Mouse (Mus musculus) stomach, postnatal 0 days (tissue): ENCODE results near the gene Tcf7l1. TPM values are rescaled to one million over a fixed set of nuclear protein-coding genes. Genes with fewer than 3 reads are reported as not detected.

Experiments
- ATAC-seq: fragments of 200-750 bp; cut with Nextera tagmentation; 2 replicates; pipeline ENCODE4 v1.8.0; 2017; ENCODE audit not compliant: low FRiP score, low TSS enrichment
- DNase-seq: peaks from one replicate; pipeline ENCODE4 v3.0.0-alpha.2; 2016; ENCODE audit warnings: low spot score
- H3K27ac ChIP-seq: fragments of 300-500 bp; sonication (generic); replicated peaks from 2 replicates; pipeline ENCODE4 v1.5.1; 2014; ENCODE audit warnings: mild to moderate bottlenecking, control low read depth
- H3K27me3 ChIP-seq: fragments of 300-500 bp; sonication (generic); 2 replicates; pipeline ENCODE4 v1.6.1; 2014; ENCODE audit warnings: low read length; ENCODE audit not compliant: control insufficient read depth, insufficient read depth
- H3K36me3 ChIP-seq: fragments of 300-500 bp; sonication (generic); 2 replicates; pipeline ENCODE4 v1.6.1; 2014; ENCODE audit warnings: low read length, mixed read lengths; ENCODE audit not compliant: control insufficient read depth, insufficient read depth
- H3K4me1 ChIP-seq: fragments of 300-500 bp; sonication (generic); replicated peaks from 2 replicates; pipeline ENCODE4 v1.6.1; 2014; ENCODE audit warnings: antibody characterized with exemption; ENCODE audit not compliant: control insufficient read depth, insufficient read depth
- H3K4me2 ChIP-seq: fragments of 300-500 bp; sonication (generic); replicated peaks from 2 replicates; pipeline ENCODE4 v1.6.1; 2014; ENCODE audit warnings: low read depth, mild to moderate bottlenecking, control low read depth, moderate library complexity
- H3K4me3 ChIP-seq: fragments of 300-500 bp; sonication (generic); 2 replicates; pipeline ENCODE4 v1.5.1; 2014; ENCODE audit warnings: low read depth, low read length, control low read depth
- H3K9ac ChIP-seq: fragments of 300-500 bp; sonication (generic); 2 replicates; pipeline ENCODE4 v1.6.1; 2014; ENCODE audit warnings: mild to moderate bottlenecking, low read length, control low read depth, mixed read lengths
- H3K9me3 ChIP-seq: fragments of 300-500 bp; sonication (generic); 2 replicates; pipeline ENCODE4 v1.6.1; 2016; ENCODE audit warnings: low read length; ENCODE audit not compliant: control insufficient read depth
- CTCF ChIP-seq: IDR thresholded peaks from 2 replicates; pipeline ENCODE4 v1.5.1; 2016; ENCODE audit warnings: antibody characterized with exemption, low read depth, mild to moderate bottlenecking, moderate library complexity
- EP300 ChIP-seq: optimal IDR thresholded peaks from 2 replicates; pipeline ENCODE3; 2016; ENCODE audit warnings: antibody characterized with exemption
- WGBS: fragments of 180-500 bp; shearing (Covaris S2); extraction: QIAGEN DNeasy Blood & Tissue Kit; methylation state at CpG from one replicate; pipeline ENCODE4 v1.1.7; 2014; 5-methylcytosine and 5-hydroxymethylcytosine counted together
- polyA plus RNA-seq: library from polyadenylated mRNA; unstranded; fragments of >200 nt; fragmentation: Nextera tagmentation; extraction: Ambion mirVana; gene quantifications from 2 replicates; pipeline ENCODE4 v1.2.1, GENCODE M21; 2015

Tcf7l1 gene
- polyA plus RNA-seq, 1 experiment from 2014 or later, result 11.1 TPM

GRCm38 (mm10) chr6:72626391-72626790 is 162.7 kb downstream of the Tcf7l1 start:
- Histone ChIP-seq H3K4me1 (no peaks in the 10 kb centered on the region), H3K27ac (0 out of 2 replicates have a peak overlapping the region, but pooled peaks have one; percentile 2), H3K4me2 (no peak overlapping the region), H3K27me3 (no peaks in the 10 kb centered on the region), H3K4me3 (no peak overlapping the region), H3K9me3 (no peaks in the 10 kb centered on the region), H3K36me3 (peaks cover 4% of the 10 kb centered on the region; the same call in 1 of the 2 replicates), H3K9ac (no peak overlapping the region)
- no peak for TF ChIP-seq EP300
- no peak for TF ChIP-seq CTCF
- 79% methylated on average over 7 of the region's 7 CpGs for WGBS
- ATAC-seq (no peak), DNase-seq (no peak)

DNA sequence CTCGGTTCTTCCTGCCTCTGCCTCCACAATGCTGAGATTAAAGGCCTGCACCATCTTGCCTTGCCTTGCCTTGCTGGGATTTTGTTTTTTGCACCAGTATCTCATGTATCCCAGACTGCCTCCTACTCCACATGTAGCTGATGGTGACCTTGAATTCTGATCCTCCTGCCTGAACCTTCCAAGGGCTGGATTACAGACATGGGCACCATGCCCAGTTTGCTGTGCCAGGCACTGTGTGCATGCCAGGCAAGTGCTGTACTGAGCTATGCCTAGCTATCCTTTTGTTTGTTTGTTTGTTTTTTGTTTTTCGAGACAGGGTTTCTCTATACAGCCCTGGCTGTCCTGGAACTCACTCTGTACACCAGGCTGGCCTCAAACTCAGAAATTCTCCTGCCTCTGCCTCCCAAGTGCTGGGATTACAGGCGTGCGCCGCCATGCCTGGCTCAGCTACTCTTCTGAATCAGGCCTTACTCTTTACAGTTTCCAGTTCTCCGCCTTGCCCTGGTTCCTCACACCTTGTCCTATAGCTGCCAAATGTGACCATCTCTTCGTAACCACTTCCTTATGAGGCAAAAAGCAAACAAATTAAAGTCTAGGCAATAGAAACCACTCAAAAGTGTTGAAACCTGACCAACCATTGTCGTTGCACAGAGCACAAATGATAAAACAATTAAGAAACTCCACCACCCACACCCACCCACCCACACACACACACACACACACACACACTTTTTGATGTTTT is 165.2 kb downstream of the Tcf7l1 start:
- Histone ChIP-seq H3K27me3 (no peaks in the 10 kb centered on the region), H3K27ac (no peak overlapping the region), H3K4me2 (no peak overlapping the region), H3K36me3 (peaks cover 4% of the 10 kb centered on the region; the same call in 1 of the 2 replicates), H3K4me3 (no peak overlapping the region), H3K9me3 (no peaks in the 10 kb centered on the region), H3K4me1 (no peaks in the 10 kb centered on the region), H3K9ac (no peak overlapping the region)
- DNase-seq (no peak), ATAC-seq (no peak)
- WGBS, result 87% methylated on average over 8 of the region's 8 CpGs
- no peak for TF ChIP-seq CTCF
- no peak for TF ChIP-seq EP300

GRCm38 (mm10) chr6:72622917-72623316 is 166.1 kb downstream of the Tcf7l1 start:
- H3K36me3 ChIP-seq, result peaks cover 4% of the 10 kb centered on the region; the same call in 1 of the 2 replicates
- no peak overlapping the region for H3K9ac ChIP-seq
- H3K4me1 ChIP-seq, result no peaks in the 10 kb centered on the region
- ATAC-seq (no peak), DNase-seq (no peak)
- H3K27me3 ChIP-seq, result no peaks in the 10 kb centered on the region
- TF ChIP-seq EP300 (no peak), CTCF (no peak)
- no peak overlapping the region for H3K27ac ChIP-seq
- H3K4me2 ChIP-seq, result no peak overlapping the region
- no peaks in the 10 kb centered on the region for H3K9me3 ChIP-seq
- no peak overlapping the region for H3K4me3 ChIP-seq
- WGBS, result 46% methylated on average over 3 of the region's 3 CpGs

DNA sequence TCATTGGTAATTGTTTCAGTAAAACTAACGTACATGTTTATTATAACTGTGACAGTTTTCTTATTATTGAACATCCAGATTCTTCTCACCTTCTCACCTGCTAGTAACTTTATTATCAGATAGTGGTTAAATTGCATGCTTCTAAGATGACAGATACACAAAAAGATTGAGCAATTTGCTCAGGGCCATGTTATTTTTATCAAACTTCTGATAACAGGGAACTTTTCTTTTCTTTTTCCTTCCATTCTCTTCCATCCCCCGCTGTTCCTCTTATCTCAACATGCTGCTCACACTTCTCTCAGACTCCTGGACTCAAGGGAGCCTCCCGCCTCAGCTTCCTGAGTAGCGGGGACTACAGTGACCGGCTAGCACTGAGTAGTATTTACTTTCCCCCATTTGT is 168.1 kb downstream of the Tcf7l1 start:
- H3K36me3 ChIP-seq, result no peaks in the 10 kb centered on the region
- no peak for DNase-seq
- H3K4me2 ChIP-seq, result no peak overlapping the region
- ATAC-seq, result no peak
- H3K27ac ChIP-seq, result peak overlapping the region; percentile 49; the same call in 1 of the 2 replicates
- H3K27me3 ChIP-seq, result no peaks in the 10 kb centered on the region
- TF ChIP-seq EP300 (no peak), CTCF (no peak)
- 68% methylated on average over 5 of the region's 5 CpGs for WGBS
- H3K9ac ChIP-seq, result no peak overlapping the region
- H3K4me1 ChIP-seq, result peaks cover 4% of the 10 kb centered on the region; the same call in 1 of the 2 replicates
- no peak overlapping the region for H3K4me3 ChIP-seq
- no peaks in the 10 kb centered on the region for H3K9me3 ChIP-seq

DNA sequence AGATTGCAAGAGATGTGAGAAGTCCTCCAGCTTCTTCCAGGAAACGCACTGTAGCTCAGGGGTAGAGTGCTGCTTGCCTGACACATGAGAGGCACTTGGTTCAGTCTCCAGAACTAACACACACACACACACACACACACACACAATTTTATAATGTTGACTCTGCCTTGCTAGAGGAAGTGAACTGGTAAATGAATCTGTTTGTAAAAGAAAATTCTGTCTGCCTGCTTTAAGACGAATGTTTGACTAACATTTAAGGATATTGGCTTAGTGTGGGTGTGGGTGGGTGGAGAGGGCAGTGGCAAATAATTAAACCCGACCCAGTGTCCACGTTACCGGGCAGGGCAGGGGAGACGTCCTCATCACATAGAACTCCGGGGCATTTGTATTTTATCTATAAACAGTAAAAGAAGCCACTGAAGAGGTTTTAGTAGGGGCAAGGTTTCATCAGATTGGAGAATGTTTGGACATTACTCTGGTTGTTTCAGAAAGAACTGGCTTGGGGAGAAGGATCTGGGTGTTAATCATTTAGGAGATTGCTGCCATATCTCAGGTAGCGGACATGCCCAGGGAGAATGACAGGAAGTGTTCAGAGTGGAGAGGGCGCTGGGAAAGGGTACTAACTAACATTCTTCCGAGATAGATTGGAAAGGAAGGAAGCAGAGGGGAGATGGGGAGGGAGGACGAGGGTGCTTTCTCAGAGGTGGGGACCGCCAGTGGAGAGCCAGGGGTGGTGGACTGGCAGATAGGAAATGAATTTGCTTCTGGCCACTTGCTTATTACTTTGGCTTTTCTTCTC is 169.1 kb downstream of the Tcf7l1 start:
- 23% methylated on average over 12 of the region's 12 CpGs for WGBS
- Histone ChIP-seq H3K27ac (peak overlapping the region; percentile 77), H3K9ac (no peak overlapping the region), H3K36me3 (no peaks in the 10 kb centered on the region), H3K4me1 (peaks cover 13% of the 10 kb centered on the region), H3K9me3 (no peaks in the 10 kb centered on the region), H3K4me2 (no peak overlapping the region; the same call in 1 of the 2 replicates), H3K27me3 (no peaks in the 10 kb centered on the region), H3K4me3 (no peak overlapping the region)
- ATAC-seq (peak; percentile 77), DNase-seq (peak; percentile 69)
- TF ChIP-seq EP300, result no peak
- no peak for TF ChIP-seq CTCF
